Mouse (Mus musculus) intestine, embryonic 14.5 days (tissue): ENCODE results near the gene Cnga4. TPM values are rescaled to one million over a fixed set of nuclear protein-coding genes. Genes with fewer than 3 reads are reported as not detected.

Experiments
- ATAC-seq: fragments of 200-750 bp; cut with Nextera tagmentation; replicated peaks from 2 replicates; pipeline ENCODE4 v1.8.0; 2017; ENCODE audit warnings: low read depth, moderate number of reproducible peaks, moderate TSS enrichment, moderate library complexity; ENCODE audit not compliant: low FRiP score, low TSS enrichment
- DNase-seq: peaks from one replicate; pipeline ENCODE4 v3.0.0-alpha.2; 2018; ENCODE audit warnings: low spot score
- H3K27ac ChIP-seq: fragments of 300-500 bp; sonication (generic); 2 replicates; pipeline ENCODE4 v1.5.1; 2014; ENCODE audit warnings: low read depth, mild to moderate bottlenecking, control low read depth
- H3K27me3 ChIP-seq: fragments of 300-500 bp; sonication (generic); replicated peaks from 2 replicates; pipeline ENCODE4 v1.6.1; 2014; ENCODE audit warnings: low read length, control low read depth; ENCODE audit not compliant: control insufficient read depth, insufficient read depth
- H3K36me3 ChIP-seq: fragments of 300-500 bp; sonication (generic); 2 replicates; pipeline ENCODE4 v1.6.1; 2014; ENCODE audit warnings: low read length, control low read depth; ENCODE audit not compliant: control insufficient read depth, insufficient read depth
- H3K4me1 ChIP-seq: fragments of 300-500 bp; sonication (generic); replicated peaks from 2 replicates; pipeline ENCODE4 v1.6.1; 2014; ENCODE audit warnings: low read length, control low read depth, mixed read lengths; ENCODE audit not compliant: control insufficient read depth, insufficient read depth
- H3K4me2 ChIP-seq: fragments of 300-500 bp; sonication (generic); 2 replicates; pipeline ENCODE4 v1.6.1; 2014; ENCODE audit warnings: low read length
- H3K4me3 ChIP-seq: fragments of 300-500 bp; sonication (generic); 2 replicates; pipeline ENCODE4 v1.5.1; 2014; ENCODE audit warnings: low read depth, low read length, control low read depth, mixed read lengths
- H3K9ac ChIP-seq: fragments of 300-500 bp; sonication (generic); 2 replicates; pipeline ENCODE4 v1.6.1; 2014; ENCODE audit warnings: mild to moderate bottlenecking, low read length
- H3K9me3 ChIP-seq: fragments of 300-500 bp; sonication (generic); 2 replicates; pipeline ENCODE4 v1.6.1; 2016; ENCODE audit warnings: low read length, control low read depth; ENCODE audit not compliant: control insufficient read depth
- WGBS: fragments of 180-500 bp; shearing (Covaris S2); extraction: QIAGEN DNeasy Blood & Tissue Kit; methylation state at CpG from one replicate; pipeline ENCODE4 v1.1.7; 2014; 5-methylcytosine and 5-hydroxymethylcytosine counted together
- polyA plus RNA-seq: library from polyadenylated mRNA; unstranded; fragments of >200 nt; fragmentation: Nextera tagmentation; extraction: Ambion mirVana; gene quantifications from 2 replicates; pipeline ENCODE4 v1.2.1, GENCODE M21; 2014

The Cnga4 gene
- polyA plus RNA-seq, 1 experiment from 2014 or later = not detected

DNA sequence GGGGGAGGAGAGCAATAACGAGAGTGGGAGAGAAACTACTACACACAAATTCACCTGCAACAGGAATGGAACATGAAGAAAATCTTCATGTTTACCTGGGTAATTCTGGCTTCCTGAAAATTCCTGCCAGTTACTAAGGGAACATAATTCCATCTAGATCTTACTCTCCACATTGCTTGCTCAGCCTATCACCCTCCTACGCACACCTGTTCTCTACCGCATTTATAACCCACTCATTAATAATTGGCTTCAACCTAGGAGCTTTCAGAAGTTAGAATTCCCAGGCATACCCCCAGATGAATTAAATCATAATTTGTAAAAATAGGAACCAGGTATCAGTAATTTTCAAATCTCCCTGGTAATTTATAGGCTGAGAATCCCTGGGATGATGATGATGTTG is 30.4 kb upstream of the Cnga4 start:
- WGBS = 92% methylated on average over 3 of the region's 3 CpGs
- DNase-seq = no peak

DNA sequence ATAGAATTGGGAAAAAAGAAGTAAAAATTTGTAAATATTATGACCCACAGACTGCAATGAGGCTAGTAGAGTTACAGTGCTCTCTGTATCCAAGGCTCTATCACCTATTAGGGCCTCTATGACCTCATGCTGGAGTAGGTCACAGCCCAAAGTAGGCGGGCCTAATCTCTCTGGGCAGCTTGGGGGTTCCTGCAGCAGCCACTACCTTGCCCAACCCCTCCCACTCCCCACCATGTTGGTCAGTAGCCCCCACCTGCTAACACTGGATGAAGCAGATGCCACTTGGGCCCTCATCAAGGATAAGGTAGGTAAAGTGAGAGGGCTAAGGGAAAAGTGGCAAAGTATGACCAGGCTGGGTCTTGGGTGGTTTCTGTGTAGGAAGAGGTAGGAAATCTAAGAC is 29.5 kb upstream of the Cnga4 start, which contains the start of gene Gm5901:
Gm5901 (plus strand) TSS at position 173 of the 400 bp plus-strand sequence.
- no peak for ATAC-seq
- H3K27me3 ChIP-seq = no peaks in the 10 kb centered on the region
- no peaks in the 10 kb centered on the region for H3K9me3 ChIP-seq
- no peak within 1 kb of the TSS for H3K9ac ChIP-seq
- no peak within 1 kb of the TSS for H3K27ac ChIP-seq
- H3K4me3 ChIP-seq = no peak within 1 kb of the TSS
- H3K4me2 ChIP-seq = no peak within 1 kb of the TSS
- 95% methylated on average over 1 of the region's 1 CpGs for WGBS
- H3K4me1 ChIP-seq = no peaks in the 10 kb centered on the region
- peaks cover 57% of the 10 kb centered on the region for H3K36me3 ChIP-seq
- DNase-seq = no peak

More for the DNA sequence above, 30.4 kb upstream of the Cnga4 start:
- Histone ChIP-seq H3K4me1 (no peaks in the 10 kb centered on the region), H3K9ac (no peak overlapping the region), H3K4me2 (no peak overlapping the region), H3K27me3 (no peaks in the 10 kb centered on the region), H3K9me3 (no peaks in the 10 kb centered on the region), H3K36me3 (peaks cover 48% of the 10 kb centered on the region), H3K27ac (no peak overlapping the region), H3K4me3 (no peak overlapping the region)
- no peak for ATAC-seq

DNA sequence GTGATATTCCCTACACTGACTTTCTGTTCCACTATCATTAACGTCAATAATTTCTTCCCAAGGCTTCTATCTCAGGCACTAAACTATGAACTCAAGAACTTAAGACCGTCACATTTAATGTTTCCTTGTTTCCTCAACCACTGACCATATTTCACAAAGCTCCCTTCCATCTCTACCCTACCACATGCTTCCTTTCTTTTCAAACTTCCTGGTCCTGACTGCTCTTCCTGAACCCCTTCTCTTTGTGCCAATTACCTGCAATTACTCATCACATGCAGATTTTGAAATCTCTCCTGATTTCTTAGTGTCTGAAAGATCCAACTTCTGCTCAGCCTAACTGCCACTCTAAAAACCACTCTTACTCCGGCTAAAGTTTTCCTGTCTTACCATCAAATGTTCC is 24.0 kb upstream of the Cnga4 start:
- 92% methylated on average over 3 of the region's 3 CpGs for WGBS
- Histone ChIP-seq H3K9me3 (no peaks in the 10 kb centered on the region), H3K4me2 (no peak overlapping the region), H3K27me3 (no peaks in the 10 kb centered on the region), H3K36me3 (peaks cover 98% of the 10 kb centered on the region), H3K4me3 (no peak overlapping the region), H3K4me1 (no peaks in the 10 kb centered on the region), H3K9ac (no peak overlapping the region), H3K27ac (no peak overlapping the region)
- ATAC-seq = no peak
- DNase-seq = no peak

DNA sequence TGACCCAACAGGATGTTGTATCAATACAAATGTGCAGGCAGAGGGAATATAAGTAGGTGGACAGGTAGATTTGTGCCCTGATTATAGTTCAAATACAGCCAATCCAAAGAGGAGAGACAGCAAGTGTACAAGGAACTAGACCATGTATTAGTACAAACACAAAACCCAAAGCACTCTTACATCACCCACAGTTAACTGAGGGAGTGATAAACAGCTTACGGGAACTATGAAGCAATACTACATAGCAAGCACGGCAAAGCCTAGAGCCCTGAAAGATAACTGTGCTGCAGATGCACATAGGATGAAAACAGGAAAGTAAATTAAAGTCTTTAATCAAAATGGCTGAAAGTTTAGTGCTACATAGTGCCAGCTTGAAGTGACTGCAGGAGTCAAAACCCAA is 16.7 kb upstream of the Cnga4 start:
- DNase-seq = no peak

DNA sequence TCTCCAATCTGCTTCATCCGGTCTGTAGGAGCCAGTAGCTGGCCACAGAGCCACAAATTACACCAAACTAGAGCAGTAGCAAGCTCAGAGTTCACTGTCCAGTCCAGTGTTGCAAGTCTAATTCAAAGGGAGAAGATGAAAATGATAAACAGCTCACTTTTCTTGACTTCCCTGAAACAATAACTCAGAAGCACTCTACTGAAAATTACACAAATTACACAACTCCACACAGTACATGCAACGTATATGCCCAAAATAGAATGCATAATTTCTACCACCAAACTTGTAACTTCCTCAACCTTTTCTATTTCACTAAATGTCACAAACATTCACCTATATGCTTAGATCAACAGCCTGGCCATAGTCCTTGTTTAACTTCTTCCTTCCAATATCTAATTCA is 14.1 kb upstream of the Cnga4 start:
- Histone ChIP-seq H3K27ac (no peak overlapping the region), H3K27me3 (no peaks in the 10 kb centered on the region), H3K4me1 (no peaks in the 10 kb centered on the region), H3K4me2 (no peak overlapping the region), H3K4me3 (no peak overlapping the region), H3K36me3 (peaks cover 59% of the 10 kb centered on the region), H3K9ac (no peak overlapping the region), H3K9me3 (no peaks in the 10 kb centered on the region)
- ATAC-seq (no peak), DNase-seq (no peak)
- 98% methylated on average over 2 of the region's 2 CpGs for WGBS

More for the DNA sequence above, 16.7 kb upstream of the Cnga4 start:
- Histone ChIP-seq H3K9ac (no peak overlapping the region), H3K9me3 (no peaks in the 10 kb centered on the region), H3K27ac (no peak overlapping the region), H3K4me3 (no peak overlapping the region), H3K36me3 (peaks cover 84% of the 10 kb centered on the region), H3K4me1 (no peaks in the 10 kb centered on the region), H3K4me2 (no peak overlapping the region), H3K27me3 (no peaks in the 10 kb centered on the region)
- 97% methylated on average over 2 of the region's 2 CpGs for WGBS
- ATAC-seq = no peak

DNA sequence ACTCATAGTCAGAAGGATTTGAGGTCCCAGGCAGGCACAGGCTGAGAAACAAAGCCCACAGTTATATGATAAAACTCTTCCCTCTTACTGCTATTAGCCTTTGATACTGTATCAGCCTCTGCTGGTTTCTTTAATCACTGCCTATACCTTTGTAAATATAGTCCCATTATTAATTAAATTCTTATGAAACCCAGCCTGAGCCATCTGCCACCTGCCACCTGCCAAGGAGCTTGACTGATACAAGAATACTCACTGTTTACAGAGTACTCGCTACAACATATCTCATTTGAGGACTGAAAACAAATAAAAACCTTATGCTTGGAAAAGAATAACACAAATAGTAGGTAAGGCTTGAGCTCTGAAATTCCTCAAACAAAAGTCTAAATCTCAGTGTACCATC is 9.8 kb upstream of the Cnga4 start:
- Histone ChIP-seq H3K4me3 (no peak overlapping the region), H3K9ac (no peak overlapping the region), H3K9me3 (no peaks in the 10 kb centered on the region), H3K36me3 (peaks cover 16% of the 10 kb centered on the region), H3K4me1 (peaks cover 6% of the 10 kb centered on the region; the same call in 1 of the 2 replicates), H3K27me3 (no peaks in the 10 kb centered on the region), H3K4me2 (no peak overlapping the region), H3K27ac (no peak overlapping the region)
- 72% methylated on average over 1 of the region's 1 CpGs for WGBS
- DNase-seq = no peak
- no peak for ATAC-seq

DNA sequence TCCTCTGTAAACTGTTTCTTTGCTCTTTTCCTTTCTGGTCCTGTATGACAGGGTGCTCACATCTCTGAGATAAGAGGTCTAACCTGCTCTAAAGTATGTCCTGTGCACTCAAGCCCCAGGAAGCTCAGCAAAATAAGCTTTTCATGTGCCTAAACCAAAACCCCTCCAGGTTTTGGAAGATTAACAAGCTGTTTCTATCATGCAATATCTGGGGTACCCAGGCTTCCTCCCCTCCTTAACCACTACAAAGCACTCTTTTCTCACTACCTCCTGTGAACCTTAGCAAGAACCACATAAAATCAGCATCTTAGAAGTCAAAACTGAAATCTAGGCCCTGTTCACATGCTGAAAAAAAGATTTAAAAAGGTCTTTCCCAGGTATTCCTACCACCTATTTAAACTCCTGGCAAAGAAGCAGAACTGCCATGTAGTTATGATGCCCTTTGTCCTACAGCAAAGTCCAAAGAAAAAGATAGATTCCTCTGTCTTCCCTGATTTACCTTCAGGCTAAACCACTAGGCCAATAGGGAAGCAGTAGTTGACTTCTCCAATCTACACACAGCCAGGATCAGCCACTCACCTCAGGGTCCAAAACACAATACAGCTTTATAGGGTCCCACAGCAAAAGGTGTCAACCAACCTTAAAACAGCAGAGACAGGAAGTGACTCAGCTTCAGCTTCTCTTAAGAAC is 9.1 kb upstream of the Cnga4 start:
- no peak for ATAC-seq
- no peak for DNase-seq
- no peaks in the 10 kb centered on the region for H3K27me3 ChIP-seq
- H3K4me1 ChIP-seq = peaks cover 6% of the 10 kb centered on the region; the same call in 1 of the 2 replicates
- no peak overlapping the region for H3K4me3 ChIP-seq
- no peaks in the 10 kb centered on the region for H3K9me3 ChIP-seq
- H3K27ac ChIP-seq = no peak overlapping the region
- no peak overlapping the region for H3K9ac ChIP-seq
- H3K36me3 ChIP-seq = peaks cover 9% of the 10 kb centered on the region; the same call in 1 of the 2 replicates
- H3K4me2 ChIP-seq = no peak overlapping the region

DNA sequence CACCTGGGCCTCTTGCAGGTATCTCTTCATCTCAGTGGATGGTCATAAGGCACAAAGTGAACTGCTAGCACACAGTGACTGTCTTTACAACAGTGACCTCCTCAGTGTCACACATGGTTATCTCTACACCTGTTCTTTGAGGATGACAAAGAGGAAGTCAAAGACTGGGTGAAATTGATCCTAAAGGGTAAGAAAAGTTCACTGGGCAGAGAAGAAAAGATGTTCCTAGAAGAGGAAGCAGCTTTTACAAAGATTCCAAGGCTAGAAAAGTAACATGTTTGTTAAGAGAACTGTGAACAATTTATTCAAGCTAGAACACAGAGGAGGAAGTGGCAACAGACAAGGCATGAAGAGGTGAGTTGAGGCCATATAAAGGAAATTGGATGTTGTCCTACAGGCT is 8.2 kb upstream of the Cnga4 start:
- no peak overlapping the region for H3K27ac ChIP-seq
- DNase-seq = no peak
- H3K4me2 ChIP-seq = no peak overlapping the region
- no peak overlapping the region for H3K4me3 ChIP-seq
- ATAC-seq = no peak
- no peaks in the 10 kb centered on the region for H3K27me3 ChIP-seq
- peaks cover 6% of the 10 kb centered on the region; the same call in 1 of the 2 replicates for H3K4me1 ChIP-seq
- no peaks in the 10 kb centered on the region for H3K9me3 ChIP-seq
- H3K9ac ChIP-seq = no peak overlapping the region
- 0 out of 2 replicates have a peak, but pooled peaks cover 7% of the 10 kb centered on the region for H3K36me3 ChIP-seq
